Mouse (Mus musculus) limb, embryonic 14.5 days (tissue): ENCODE data around the gene Kazn. TPM values are rescaled to one million over a fixed set of nuclear protein-coding genes. Genes with fewer than 3 reads are reported as not detected.

Experiments used
- ATAC-seq: fragments of 200-750 bp; cut with Nextera tagmentation; 2 replicates; pipeline ENCODE4 v1.8.0; 2017; ENCODE audit warnings: low read depth, moderate number of reproducible peaks, moderate TSS enrichment; ENCODE audit not compliant: low FRiP score
- DNase-seq: peaks from one replicate; pipeline ENCODE4 v3.0.0-alpha.2; 2015; ENCODE audit warnings: low spot score
- H3K27ac ChIP-seq: fragments of 300-500 bp; sonication (generic); replicated peaks from 2 replicates; pipeline ENCODE4 v1.5.1; 2014; ENCODE audit warnings: low read depth, mild to moderate bottlenecking, low read length, moderate library complexity, mixed read lengths
- H3K27me3 ChIP-seq: fragments of 300-500 bp; sonication (generic); 2 replicates; pipeline ENCODE4 v1.6.1; 2014; ENCODE audit warnings: low read length, mixed read lengths; ENCODE audit not compliant: control insufficient read depth, insufficient read depth
- H3K36me3 ChIP-seq: fragments of 300-500 bp; sonication (generic); 2 replicates; pipeline ENCODE4 v1.6.1; 2014; ENCODE audit warnings: mild to moderate bottlenecking, low read length, moderate library complexity, mixed read lengths; ENCODE audit not compliant: control insufficient read depth, insufficient read depth
- H3K4me1 ChIP-seq: fragments of 300-500 bp; sonication (generic); 2 replicates; pipeline ENCODE4 v1.6.1; 2014; ENCODE audit warnings: antibody characterized with exemption, low read length, mixed read lengths; ENCODE audit not compliant: control insufficient read depth, insufficient read depth
- H3K4me2 ChIP-seq: fragments of 300-500 bp; sonication (generic); replicated peaks from 2 replicates; pipeline ENCODE4 v1.6.1; 2014; ENCODE audit warnings: low read depth, mild to moderate bottlenecking, low read length, moderate library complexity; ENCODE audit not compliant: severe bottlenecking
- H3K4me3 ChIP-seq: fragments of 300-500 bp; sonication (generic); replicated peaks from 2 replicates; pipeline ENCODE4 v1.5.1; 2014; ENCODE audit warnings: low read length
- H3K9ac ChIP-seq: fragments of 300-500 bp; sonication (generic); 2 replicates; pipeline ENCODE4 v1.6.1; 2014; ENCODE audit warnings: mild to moderate bottlenecking, low read depth, low read length, moderate library complexity; ENCODE audit not compliant: severe bottlenecking
- H3K9me3 ChIP-seq: fragments of 300-500 bp; sonication (generic); 2 replicates; pipeline ENCODE4 v1.6.1; 2016; ENCODE audit warnings: low read length; ENCODE audit not compliant: control insufficient read depth
- POLR2A ChIP-seq: fragments of 200-500 bp; IDR thresholded peaks from 2 replicates; pipeline ENCODE4 v1.8.0; 2012; ENCODE audit warnings: inconsistent platforms, mild to moderate bottlenecking, moderate library complexity, borderline replicate concordance; ENCODE audit not compliant: insufficient read depth, insufficient read length; ENCODE audit errors: extremely low read depth
- WGBS: fragments of 180-500 bp; shearing (Covaris S2); extraction: QIAGEN DNeasy Blood & Tissue Kit; methylation state at CpG from one replicate; pipeline ENCODE4 v1.1.7; 2014; 5-methylcytosine and 5-hydroxymethylcytosine counted together
- polyA plus RNA-seq, 2 experiments: library from polyadenylated mRNA; depleted of rRNA in 1 of 2; stranded (reverse) in 1 of 2; unstranded in 1 of 2; fragments of >200 nt; fragmentation: Nextera tagmentation in 1 of 2; extraction: Ambion mirVana in 1 of 2; gene quantifications; 2 replicates each; pipeline versions ENCODE4 v1.2.1 to v1.2.3; 2012 to 2014

Gene Kazn
- polyA plus RNA-seq, 2 experiments, result 12.7 to 31.3 TPM

- H3K9ac ChIP-seq, result no peak overlapping the region
- no peak for ATAC-seq
- TF ChIP-seq POLR2A, result no peak
- H3K36me3 ChIP-seq, result no peaks in the 10 kb centered on the region
- H3K4me2 ChIP-seq, result no peak overlapping the region
- H3K27me3 ChIP-seq, result no peaks in the 10 kb centered on the region
- peaks cover 8% of the 10 kb centered on the region for H3K4me1 ChIP-seq
- H3K9me3 ChIP-seq, result no peaks in the 10 kb centered on the region
- no peak for DNase-seq
- WGBS, result 93% methylated on average over 8 of the region's 8 CpGs
- no peak overlapping the region for H3K4me3 ChIP-seq
- H3K27ac ChIP-seq, result no peak overlapping the region
Measured at GRCm38 (mm10) chr4:142250054-142250453, 10.9 kb upstream of the Kazn start.

GRCm38 (mm10) chr4:142249401-142249800 lies 10.2 kb upstream of the Kazn start:
- 22% methylated on average over 9 of the region's 9 CpGs for WGBS
- Histone ChIP-seq H3K9ac (no peak overlapping the region), H3K27ac (no peak overlapping the region), H3K4me2 (no peak overlapping the region), H3K4me1 (peaks cover 8% of the 10 kb centered on the region), H3K9me3 (no peaks in the 10 kb centered on the region), H3K36me3 (no peaks in the 10 kb centered on the region), H3K27me3 (no peaks in the 10 kb centered on the region), H3K4me3 (no peak overlapping the region)
- peak; percentile 71 for DNase-seq
- no peak for ATAC-seq
- TF ChIP-seq POLR2A, result no peak

GRCm38 (mm10) chr4:142248426-142248825 lies 9.2 kb upstream of the Kazn start:
- H3K27me3 ChIP-seq, result no peaks in the 10 kb centered on the region
- H3K27ac ChIP-seq, result no peak overlapping the region
- no peak overlapping the region for H3K4me3 ChIP-seq
- DNase-seq (peak; percentile 84), ATAC-seq (no peak)
- no peak overlapping the region for H3K9ac ChIP-seq
- H3K4me1 ChIP-seq, result peaks cover 8% of the 10 kb centered on the region
- H3K4me2 ChIP-seq, result no peak overlapping the region
- no peaks in the 10 kb centered on the region for H3K36me3 ChIP-seq
- TF ChIP-seq POLR2A, result no peak
- no peaks in the 10 kb centered on the region for H3K9me3 ChIP-seq
- 12% methylated on average over 5 of the region's 5 CpGs for WGBS

GRCm38 (mm10) chr4:142246698-142247097 lies 7.5 kb upstream of the Kazn start:
- Histone ChIP-seq H3K9me3 (no peaks in the 10 kb centered on the region), H3K4me2 (no peak overlapping the region), H3K9ac (no peak overlapping the region), H3K4me3 (no peak overlapping the region), H3K36me3 (no peaks in the 10 kb centered on the region), H3K4me1 (peaks cover 7% of the 10 kb centered on the region), H3K27me3 (no peaks in the 10 kb centered on the region), H3K27ac (no peak overlapping the region)
- WGBS, result 43% methylated on average over 5 of the region's 5 CpGs
- no peak for TF ChIP-seq POLR2A
- DNase-seq (no peak), ATAC-seq (no peak)

- H3K9me3 ChIP-seq, result no peaks in the 10 kb centered on the region
- WGBS, result 84% methylated on average over 5 of the region's 5 CpGs
- H3K9ac ChIP-seq, result no peak overlapping the region
- H3K27me3 ChIP-seq, result no peaks in the 10 kb centered on the region
- H3K4me1 ChIP-seq, result peaks cover 16% of the 10 kb centered on the region
- no peak for TF ChIP-seq POLR2A
- no peak overlapping the region for H3K4me2 ChIP-seq
- no peak overlapping the region for H3K27ac ChIP-seq
- ATAC-seq (no peak), DNase-seq (no peak)
- H3K36me3 ChIP-seq, result no peaks in the 10 kb centered on the region
- H3K4me3 ChIP-seq, result no peak overlapping the region
Measured at GRCm38 (mm10) chr4:142244641-142245040, 5.4 kb upstream of the Kazn start.
